Mouse (Mus musculus) erythroblast, embryonic 14.5 days (primary cell): Measurements from ENCODE around the gene Carm1. TPM values are rescaled to one million over a fixed set of nuclear protein-coding genes. Genes with fewer than 3 reads are reported as not detected.

Experiments
- H3K27me3 ChIP-seq: 2 replicates; pipeline ENCODE4 v1.6.1; 2012; ENCODE audit warnings: inconsistent platforms; ENCODE audit not compliant: control insufficient read depth
- H3K36me3 ChIP-seq: 2 replicates; pipeline ENCODE4 v1.6.1; 2012; ENCODE audit warnings: mild to moderate bottlenecking, inconsistent platforms; ENCODE audit not compliant: control insufficient read depth
- H3K4me1 ChIP-seq: 2 replicates; pipeline ENCODE4 v1.6.1; 2012; ENCODE audit warnings: inconsistent platforms; ENCODE audit not compliant: control insufficient read depth
- H3K4me3 ChIP-seq: replicated peaks from 2 replicates; pipeline ENCODE3; 2012; ENCODE audit warnings: moderate library complexity, mild to moderate bottlenecking, inconsistent platforms
- H3K9me3 ChIP-seq: 2 replicates; pipeline ENCODE4 v1.6.1; 2012; ENCODE audit warnings: low read length, inconsistent platforms, mixed read lengths; ENCODE audit not compliant: control insufficient read depth
- GATA1 ChIP-seq: IDR thresholded peaks from 2 replicates; pipeline ENCODE4 v1.6.1; 2012; ENCODE audit warnings: low read length, inconsistent platforms, mixed read lengths
- TAL1 ChIP-seq: IDR thresholded peaks from 3 replicates; pipeline ENCODE4 v1.6.1; 2012; ENCODE audit warnings: low read length, inconsistent platforms, mixed read lengths
- polyA plus RNA-seq: library from polyadenylated mRNA; stranded (reverse); fragments of >175 nt; gene quantifications from 2 replicates; pipeline ENCODE4 v1.2.3, GENCODE M21; 2012

Gene Carm1
- polyA plus RNA-seq, 1 experiment = 41.9 TPM

DNA sequence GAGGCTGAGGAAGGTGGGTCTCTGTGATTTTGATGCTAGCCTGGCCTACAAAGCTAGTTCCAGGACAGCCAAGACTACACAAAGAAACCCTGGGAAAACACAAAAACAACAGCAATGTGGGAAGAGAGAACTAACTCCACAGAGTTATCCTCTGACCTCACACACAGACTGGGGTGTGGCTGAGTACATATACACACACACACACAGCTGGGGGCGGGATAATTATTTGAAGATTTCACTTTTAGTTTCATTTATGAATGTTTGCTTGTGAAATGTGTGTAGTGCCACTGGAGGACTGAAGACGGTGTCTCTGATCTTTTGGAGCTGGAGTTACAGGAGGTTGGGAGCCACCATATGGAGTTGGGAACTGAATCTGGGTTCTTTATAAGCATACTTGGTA lies 54.4 kb downstream of the Carm1 start:
- TF ChIP-seq TAL1 = no peak
- no peak for TF ChIP-seq GATA1

DNA sequence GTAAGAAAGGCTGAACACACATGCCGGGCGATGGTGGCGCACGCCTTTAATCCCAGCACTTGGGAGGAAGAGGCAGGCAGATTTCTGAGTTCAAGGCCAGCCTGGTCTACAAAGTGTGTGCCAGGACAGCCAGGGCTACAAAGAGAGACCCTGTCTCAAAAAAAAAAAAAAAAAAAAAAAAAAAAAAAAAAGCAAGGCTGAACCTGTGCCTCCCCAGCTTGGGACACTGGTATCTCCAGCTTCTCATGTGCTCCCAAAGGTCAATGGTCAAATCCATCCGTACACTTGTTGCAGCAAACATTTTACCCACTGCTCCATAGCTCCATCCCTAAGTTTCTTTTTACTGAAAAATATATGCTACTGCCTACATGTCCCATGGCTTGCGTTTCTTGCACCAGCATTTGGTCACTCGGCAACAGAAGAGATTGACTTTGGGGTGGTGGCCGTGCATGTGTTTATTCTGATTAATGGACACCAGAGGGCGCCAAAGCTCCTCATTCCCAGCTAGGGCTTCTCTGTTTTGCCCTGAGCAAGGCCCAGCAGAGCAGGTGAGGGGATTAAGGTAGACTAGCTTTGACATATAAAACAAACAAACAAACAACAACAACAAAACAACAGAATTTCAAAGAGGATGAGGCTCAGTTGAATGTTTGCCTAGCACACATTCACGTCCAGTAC lies 55.2 kb downstream of the Carm1 start:
- H3K36me3 ChIP-seq = peaks cover 7% of the 10 kb centered on the region
- TF ChIP-seq GATA1 (no peak), TAL1 (peak; percentile 25; the same call in 1 of the 3 replicates)
- H3K4me3 ChIP-seq = no peak overlapping the region
- peaks cover 21% of the 10 kb centered on the region for H3K4me1 ChIP-seq
- no peaks in the 10 kb centered on the region for H3K27me3 ChIP-seq
- no peaks in the 10 kb centered on the region for H3K9me3 ChIP-seq

More for the DNA sequence above, 54.4 kb downstream of the Carm1 start:
- Histone ChIP-seq H3K4me1 (peaks cover 21% of the 10 kb centered on the region), H3K4me3 (no peak overlapping the region), H3K27me3 (no peaks in the 10 kb centered on the region), H3K9me3 (no peaks in the 10 kb centered on the region), H3K36me3 (peaks cover 11% of the 10 kb centered on the region)

DNA sequence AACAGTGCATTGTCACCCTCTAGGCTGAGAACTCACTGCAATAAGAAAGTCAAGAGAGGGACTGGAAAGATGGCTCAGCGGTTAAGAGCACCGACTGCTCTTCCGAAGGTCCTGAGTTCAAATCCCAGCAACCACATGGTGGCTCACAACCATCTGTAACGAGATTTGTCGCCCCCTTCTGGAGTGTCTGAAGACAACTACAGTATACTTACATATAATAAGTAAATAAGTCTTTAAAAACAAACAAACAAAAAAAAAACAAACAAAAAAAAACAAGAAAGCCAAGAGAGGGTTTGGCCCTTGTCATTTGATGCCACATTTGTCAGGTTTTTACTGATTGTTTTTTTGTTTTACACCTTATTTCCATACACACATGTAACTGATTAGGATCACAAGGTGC lies 57.4 kb downstream of the Carm1 start:
- Histone ChIP-seq H3K4me1 (peaks cover 21% of the 10 kb centered on the region), H3K27me3 (no peaks in the 10 kb centered on the region), H3K4me3 (no peak overlapping the region), H3K9me3 (no peaks in the 10 kb centered on the region), H3K36me3 (no peaks in the 10 kb centered on the region; the same call in none of the 2 replicates)
- TF ChIP-seq GATA1 = no peak
- TF ChIP-seq TAL1 = no peak

DNA sequence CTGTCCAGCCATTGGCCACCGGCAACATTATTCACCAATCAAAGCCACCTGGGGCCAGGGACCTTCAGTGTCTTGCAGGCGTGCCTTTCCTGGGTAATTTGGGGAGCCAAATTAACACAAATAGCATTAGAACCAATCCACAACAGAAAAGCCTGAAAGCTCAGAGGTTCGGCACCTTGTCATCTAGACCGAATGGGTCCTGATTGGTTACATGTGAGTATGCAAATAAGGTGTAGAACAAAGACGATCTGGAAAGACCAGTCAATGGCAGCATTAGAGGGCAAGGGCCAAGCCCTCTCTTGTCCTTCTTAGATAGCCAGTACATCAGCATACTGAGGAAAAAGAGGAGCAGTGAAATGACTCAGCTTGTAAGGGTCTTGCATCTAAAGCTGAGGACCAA lies 59.2 kb downstream of the Carm1 start:
- H3K9me3 ChIP-seq = no peaks in the 10 kb centered on the region
- no peaks in the 10 kb centered on the region for H3K27me3 ChIP-seq
- H3K36me3 ChIP-seq = no peaks in the 10 kb centered on the region
- no peak overlapping the region for H3K4me3 ChIP-seq
- TF ChIP-seq TAL1 (no peak), GATA1 (no peak)
- H3K4me1 ChIP-seq = peaks cover 9% of the 10 kb centered on the region

DNA sequence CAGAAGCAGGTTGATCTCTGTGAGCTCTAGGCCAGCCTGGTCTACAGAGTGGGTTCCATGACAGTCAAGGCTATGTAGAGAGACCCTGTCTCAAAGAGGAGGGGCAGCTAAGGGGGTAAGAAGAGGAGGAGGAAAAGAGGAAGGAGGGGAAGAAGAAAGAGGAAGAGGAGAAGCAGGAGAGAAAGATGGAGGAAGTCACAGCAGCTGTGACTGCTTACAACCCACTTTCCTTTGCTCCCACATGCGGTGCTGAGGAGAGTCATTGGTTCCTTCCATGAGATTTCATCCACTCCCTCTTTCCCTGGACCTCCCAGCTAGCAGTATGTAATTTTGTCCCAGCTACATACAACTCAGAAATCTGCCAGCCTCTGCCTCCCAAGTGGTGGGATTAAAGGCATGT lies 60.0 kb downstream of the Carm1 start:
- Histone ChIP-seq H3K9me3 (no peaks in the 10 kb centered on the region), H3K4me1 (peaks cover 3% of the 10 kb centered on the region), H3K36me3 (no peaks in the 10 kb centered on the region), H3K4me3 (no peak overlapping the region), H3K27me3 (no peaks in the 10 kb centered on the region)
- TF ChIP-seq GATA1 (no peak), TAL1 (no peak)

DNA sequence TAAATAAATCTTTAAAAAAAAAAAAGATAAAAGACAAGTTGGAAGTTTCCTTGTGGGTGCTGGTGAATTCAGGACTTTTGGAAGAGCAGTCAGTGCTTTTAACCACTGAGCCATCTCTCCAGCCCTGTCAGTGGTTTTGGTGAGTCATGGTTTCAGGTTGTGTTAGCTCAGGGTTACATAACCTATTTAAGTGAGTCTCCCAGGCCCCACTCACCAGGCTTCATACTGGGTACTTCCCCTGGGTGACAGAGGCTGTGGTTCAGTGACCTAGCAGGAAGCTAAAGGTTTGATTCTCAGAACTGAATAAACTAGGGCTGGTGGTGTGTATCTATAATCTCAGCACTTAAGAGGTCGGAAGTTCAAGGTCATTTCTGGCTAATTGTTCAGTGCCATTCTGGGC lies 63.2 kb downstream of the Carm1 start:
- Histone ChIP-seq H3K36me3 (no peaks in the 10 kb centered on the region), H3K9me3 (no peaks in the 10 kb centered on the region), H3K4me3 (no peak overlapping the region), H3K27me3 (no peaks in the 10 kb centered on the region), H3K4me1 (peaks cover 6% of the 10 kb centered on the region)
- no peak for TF ChIP-seq TAL1
- no peak for TF ChIP-seq GATA1

DNA sequence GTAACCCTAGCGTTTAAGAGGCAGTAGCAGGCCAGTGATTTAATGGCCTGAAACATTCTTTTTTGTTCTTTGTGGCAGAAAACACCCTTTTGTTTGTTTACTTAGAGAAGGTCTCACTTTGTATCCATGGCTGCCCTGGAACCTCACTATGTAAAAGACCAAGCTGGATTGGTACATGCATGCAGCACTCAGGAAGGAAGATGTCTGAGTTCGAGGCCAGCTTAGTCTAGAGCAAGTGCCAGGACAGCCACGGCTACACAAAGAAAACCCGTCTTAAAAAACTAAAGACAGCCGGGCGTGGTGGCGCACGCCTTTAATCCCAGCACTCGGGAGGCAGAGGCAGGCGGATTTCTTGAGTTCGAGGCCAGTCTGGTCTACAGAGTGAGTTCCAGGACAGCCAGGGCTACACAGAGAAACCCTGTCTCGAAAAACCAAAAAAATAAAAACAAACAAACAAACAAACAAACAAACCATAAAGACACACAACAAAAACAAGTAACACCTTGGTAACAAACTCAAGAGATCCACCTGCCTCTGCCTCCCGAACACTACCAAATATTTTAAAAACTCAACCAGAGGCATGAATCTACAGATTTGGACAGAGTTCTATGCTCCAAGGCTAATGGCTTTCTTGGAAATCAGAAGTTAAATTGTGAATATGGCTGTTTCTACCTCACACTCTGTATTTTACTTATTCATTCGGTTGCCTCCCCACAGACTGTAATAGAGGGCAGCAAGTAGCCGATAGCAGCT lies 68.3 kb downstream of the Carm1 start:
- Histone ChIP-seq H3K9me3 (no peaks in the 10 kb centered on the region), H3K36me3 (peaks cover 15% of the 10 kb centered on the region), H3K4me1 (peaks cover 37% of the 10 kb centered on the region), H3K4me3 (peak overlapping the region; percentile 87), H3K27me3 (no peaks in the 10 kb centered on the region)
- TF ChIP-seq TAL1 (no peak), GATA1 (no peak)

DNA sequence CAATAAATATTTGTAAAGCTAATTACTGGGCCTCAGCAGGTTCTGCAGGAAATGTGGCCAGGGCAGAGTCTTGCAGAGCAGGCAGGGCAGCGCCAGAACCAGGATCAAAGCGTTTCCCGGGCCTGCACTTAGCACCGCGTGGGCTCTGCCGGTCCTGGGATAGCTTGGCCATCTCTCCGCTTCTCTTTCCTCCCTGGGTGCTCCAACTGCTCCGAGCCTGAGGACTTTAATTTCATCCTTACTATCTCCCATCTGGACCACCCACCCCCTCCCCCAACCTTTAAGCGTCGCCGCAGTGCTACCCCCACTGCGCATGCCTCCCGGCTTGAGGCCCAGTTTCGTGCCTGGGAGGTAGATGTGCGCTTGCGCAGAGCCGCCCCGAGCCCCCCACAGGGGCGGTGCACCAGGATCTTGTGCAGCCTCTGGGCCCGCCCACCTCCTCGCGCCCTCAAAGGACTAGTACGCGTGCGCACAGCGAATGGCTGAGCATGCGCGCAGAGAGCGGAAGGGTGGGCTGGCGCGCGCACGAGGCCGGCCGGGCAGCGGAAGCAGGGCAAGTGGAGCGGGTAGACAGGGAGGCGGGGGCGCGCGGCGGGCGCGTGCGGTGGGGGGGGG lies 69.0 kb downstream of the Carm1 start, which contains the start of gene Smarca4:
Gene Smarca4, plus strand, starts transcription at position 553 of the 615 bp plus-strand sequence.
- Histone ChIP-seq H3K27me3 (no peaks in the 10 kb centered on the region), H3K9me3 (no peaks in the 10 kb centered on the region), H3K36me3 (peaks cover 19% of the 10 kb centered on the region), H3K4me3 (peak within 1 kb of the TSS; percentile 87), H3K4me1 (peaks cover 40% of the 10 kb centered on the region)
- TF ChIP-seq TAL1 (no peak), GATA1 (no peak)

DNA sequence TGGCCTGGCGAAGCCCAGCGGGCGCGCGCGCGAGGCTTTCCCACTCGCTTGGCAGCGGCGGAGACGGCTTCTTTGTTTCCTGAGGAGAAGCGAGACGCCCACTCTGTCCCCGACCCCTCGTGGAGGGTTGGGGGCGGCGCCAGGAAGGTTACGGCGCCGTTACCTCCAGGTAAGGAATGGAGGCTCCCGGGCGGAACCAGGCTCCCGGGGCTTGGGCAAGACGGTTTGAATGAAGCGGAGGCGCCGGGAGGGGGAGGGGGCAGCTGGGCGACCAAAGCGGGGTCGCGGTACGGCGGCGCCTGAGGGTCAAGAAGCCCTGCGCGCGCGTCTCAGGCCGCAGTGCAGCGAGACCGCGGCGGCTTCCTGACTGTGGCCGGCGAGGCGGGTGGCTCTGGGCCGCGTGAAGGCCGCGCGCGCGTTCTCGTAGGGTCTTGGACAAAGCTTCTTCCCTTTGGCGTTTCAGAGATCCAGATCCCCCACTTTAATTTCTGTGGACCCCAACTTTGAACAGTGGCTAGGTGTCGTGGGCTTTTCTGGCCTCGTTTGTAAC lies 69.6 kb downstream of the Carm1 start:
- H3K36me3 ChIP-seq = peaks cover 19% of the 10 kb centered on the region
- H3K4me3 ChIP-seq = peak overlapping the region; percentile 87
- peaks cover 41% of the 10 kb centered on the region for H3K4me1 ChIP-seq
- no peak for TF ChIP-seq TAL1
- H3K27me3 ChIP-seq = no peaks in the 10 kb centered on the region
- no peaks in the 10 kb centered on the region for H3K9me3 ChIP-seq
